Mouse (Mus musculus) brain, embryonic 14.5 days (tissue): ENCODE measurements around the gene Uqcr11. TPM values are rescaled to one million over a fixed set of nuclear protein-coding genes. Genes with fewer than 3 reads are reported as not detected.

Source experiments
- DNase-seq: peaks from one replicate; pipeline ENCODE4 v3.0.0-alpha.2; 2011; ENCODE audit warnings: low read depth
- CTCF ChIP-seq: fragments of 200-500 bp; IDR thresholded peaks from 2 replicates; pipeline ENCODE4 v1.5.1; 2012; ENCODE audit warnings: inconsistent platforms, mild to moderate bottlenecking, moderate library complexity, borderline replicate concordance; ENCODE audit not compliant: insufficient read depth, insufficient read length; ENCODE audit errors: extremely low read depth
- POLR2A ChIP-seq: fragments of 200-500 bp; IDR thresholded peaks from 2 replicates; pipeline ENCODE4 v1.6.1; 2012; ENCODE audit warnings: mild to moderate bottlenecking, inconsistent platforms, borderline replicate concordance; ENCODE audit not compliant: poor library complexity, insufficient read depth, insufficient read length, severe bottlenecking; ENCODE audit errors: extremely low read depth
- polyA plus RNA-seq: library from polyadenylated mRNA; depleted of rRNA; stranded (reverse); fragments of >200 nt; gene quantifications from 2 replicates; pipeline ENCODE4 v1.2.3, GENCODE M21; 2012

Uqcr11 gene
- polyA plus RNA-seq, 1 experiment = 597 TPM

DNA sequence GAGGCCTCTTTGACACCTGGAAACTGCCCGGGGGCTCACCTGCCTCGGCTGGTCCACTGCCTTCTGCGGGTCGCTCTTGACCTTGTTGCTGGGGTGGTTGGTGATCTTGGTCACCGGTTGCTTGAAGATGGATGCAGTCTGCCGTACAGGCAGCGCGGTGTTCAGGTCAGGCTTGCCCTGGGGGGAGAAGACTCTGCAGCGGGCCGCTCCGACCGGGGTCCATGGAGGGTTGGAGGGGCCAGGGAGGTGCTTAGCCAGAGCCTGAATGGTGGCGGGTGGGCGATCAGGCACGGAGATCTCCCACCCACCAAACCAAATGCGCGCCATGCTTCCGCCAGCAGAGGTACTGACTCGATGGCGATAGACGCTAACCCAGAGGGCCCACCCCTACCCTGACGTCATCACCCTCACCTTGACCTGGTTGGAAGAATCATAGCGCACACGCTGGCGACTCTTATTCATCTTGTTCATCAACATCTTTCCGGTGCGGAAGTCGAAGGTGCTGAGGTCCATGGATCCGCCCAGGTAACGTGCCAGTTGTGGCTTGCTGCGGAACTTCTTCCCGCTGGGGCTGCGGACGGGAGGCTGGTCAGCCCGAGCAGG, 11.5 kb downstream of the Uqcr11 start:
- TF ChIP-seq POLR2A (no peak), CTCF (no peak)
- DNase-seq = no peak

DNA sequence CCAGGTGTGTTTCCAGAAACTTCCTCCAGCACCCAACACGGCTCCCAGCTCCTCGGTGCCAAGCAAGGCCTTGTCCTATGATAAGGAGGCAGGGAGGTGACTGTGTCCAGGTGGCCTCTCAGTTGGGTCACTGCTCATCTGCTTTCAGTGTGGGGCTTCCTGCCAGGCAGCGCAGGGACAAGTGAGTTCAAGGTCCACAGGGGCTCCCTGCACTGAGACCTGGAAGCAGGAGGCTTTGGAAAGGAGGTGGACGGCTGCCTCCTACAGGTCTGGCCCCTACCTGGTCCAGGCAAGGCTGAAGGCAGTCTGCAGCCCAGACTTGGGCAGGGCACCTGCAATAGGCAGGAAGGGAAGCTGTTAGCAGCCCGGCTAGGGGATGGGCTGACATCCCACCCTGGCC, 13.9 kb downstream of the Uqcr11 start:
- TF ChIP-seq POLR2A (no peak), CTCF (no peak)
- DNase-seq = no peak

GRCm38 (mm10) chr10:80390697-80391096, 15.9 kb downstream of the Uqcr11 start:
- no peak for TF ChIP-seq CTCF
- no peak for TF ChIP-seq POLR2A
- DNase-seq = no peak

DNA sequence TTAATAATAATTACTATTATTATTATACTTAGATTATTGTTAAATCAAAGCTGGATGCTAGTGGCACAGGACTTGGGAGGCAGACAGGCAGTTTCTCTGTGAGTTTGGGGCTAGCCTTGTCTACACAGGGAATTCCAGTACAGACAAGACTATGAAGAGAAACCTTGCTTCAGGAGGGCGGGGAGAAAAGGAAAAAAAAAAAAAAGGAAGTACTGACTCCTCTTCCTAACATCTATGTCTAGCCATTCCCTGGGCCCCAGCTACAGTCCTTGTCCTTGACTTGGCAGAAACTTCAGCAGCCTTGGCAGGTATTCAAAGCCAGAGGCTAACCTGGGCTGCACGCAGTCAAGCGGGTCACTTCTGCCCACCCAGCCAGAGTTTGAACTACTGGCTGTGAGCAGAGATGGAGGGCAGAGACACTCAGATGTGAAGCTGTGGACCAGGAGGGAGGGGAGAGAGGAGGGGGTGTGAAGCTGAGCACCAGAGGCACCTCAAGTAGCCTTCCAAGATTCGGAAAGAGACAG, 17.4 kb downstream of the Uqcr11 start:
- DNase-seq = no peak
- TF ChIP-seq POLR2A = no peak
- TF ChIP-seq CTCF = no peak

DNA sequence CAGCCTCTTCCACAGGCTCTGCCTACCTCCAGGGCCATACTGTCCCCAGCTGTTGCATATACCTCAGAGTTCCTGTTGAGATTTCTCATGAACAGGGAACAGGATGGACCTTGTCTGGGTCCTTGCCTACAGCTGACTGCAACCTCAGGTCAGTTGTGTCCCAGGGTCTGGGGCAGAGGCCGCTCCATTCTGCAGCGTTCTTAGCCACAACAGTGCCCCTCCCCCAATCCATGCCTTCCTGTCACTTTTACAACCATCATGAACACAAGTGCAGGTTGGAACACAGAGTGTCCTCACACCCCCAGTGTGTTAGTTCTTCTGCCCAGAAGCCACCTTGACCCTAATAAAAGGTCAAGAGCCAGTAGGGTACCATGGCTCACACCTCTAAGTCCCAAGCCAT, 17.9 kb downstream of the Uqcr11 start:
- no peak for DNase-seq
- no peak for TF ChIP-seq CTCF
- no peak for TF ChIP-seq POLR2A

- peak; percentile 95 for DNase-seq
- TF ChIP-seq CTCF (no peak), POLR2A (peak; percentile 46; the same call in 1 of the 2 replicates)
These were observed 19.1 kb downstream of the Uqcr11 start, which contains the start of gene Mex3d for GRCm38 (mm10) chr10:80387522-80387959. Gene Mex3d (minus strand): TSS chr10:80387659.

DNA sequence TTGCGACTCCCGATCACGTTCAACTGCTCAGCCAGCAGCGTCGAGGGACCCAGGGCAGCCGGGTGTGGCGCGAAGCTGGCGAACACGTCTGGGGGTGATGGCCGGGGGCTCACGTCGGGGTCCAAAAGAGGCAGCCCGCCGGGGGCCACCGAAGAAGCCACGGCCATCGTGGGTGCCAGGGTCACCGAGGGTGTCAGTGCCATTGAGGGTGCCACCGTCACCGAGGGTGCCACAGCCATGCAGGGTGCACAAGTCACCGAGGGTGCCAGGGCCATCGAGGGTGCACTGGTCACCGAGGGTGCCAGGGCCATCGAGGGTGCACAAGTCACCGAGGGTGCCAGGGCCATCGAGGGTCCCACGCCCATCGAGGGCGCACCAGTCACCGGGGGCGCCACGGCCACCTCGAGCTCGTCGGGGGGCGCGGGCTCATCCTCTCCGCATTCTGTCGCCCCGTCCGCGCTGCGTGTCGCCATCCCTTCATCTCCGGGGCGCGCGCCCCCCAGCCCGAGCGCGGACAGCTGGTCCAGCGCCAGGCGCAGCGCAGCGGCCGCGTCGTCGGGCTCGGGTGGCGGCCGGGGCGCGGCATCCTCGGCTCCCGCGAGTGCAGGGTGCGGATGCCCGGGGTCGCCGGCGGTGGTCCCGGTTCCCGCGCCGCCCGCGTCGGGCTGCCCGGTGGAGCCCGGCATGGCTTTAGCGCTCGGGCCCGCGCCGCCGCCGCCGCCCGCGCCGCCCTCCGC, 19.7 kb downstream of the Uqcr11 start:
- DNase-seq = peak; percentile 20

GRCm38 (mm10) chr10:80385811-80386734, 20.6 kb downstream of the Uqcr11 start:
- DNase-seq = peak; percentile 95
- TF ChIP-seq CTCF (no peak), POLR2A (0 out of 2 replicates have a peak, but pooled peaks have one; percentile 21)

More for the DNA sequence above, 19.7 kb downstream of the Uqcr11 start:
- TF ChIP-seq CTCF (no peak), POLR2A (no peak)

DNA sequence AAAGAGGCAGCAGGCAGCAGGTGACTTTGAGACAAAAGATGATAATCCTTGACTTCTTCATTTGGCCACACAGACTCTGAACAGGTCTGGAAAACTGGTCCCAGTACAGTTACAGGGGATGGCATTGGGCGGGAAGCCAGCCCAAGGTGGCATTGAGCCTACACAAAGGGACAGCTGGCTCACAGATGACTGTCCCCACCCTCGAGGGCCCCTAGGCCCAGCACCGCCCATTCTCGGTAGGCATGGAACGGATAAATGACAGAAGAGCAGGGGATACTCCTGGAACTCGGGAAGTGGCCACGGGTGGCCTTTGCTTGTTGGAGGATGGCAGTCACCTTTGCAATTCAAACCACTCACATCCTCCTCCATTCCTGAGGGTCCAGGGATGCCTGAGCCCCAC, 21.3 kb downstream of the Uqcr11 start:
- peak; percentile 64 for DNase-seq
- TF ChIP-seq POLR2A (no peak), CTCF (no peak)

DNA sequence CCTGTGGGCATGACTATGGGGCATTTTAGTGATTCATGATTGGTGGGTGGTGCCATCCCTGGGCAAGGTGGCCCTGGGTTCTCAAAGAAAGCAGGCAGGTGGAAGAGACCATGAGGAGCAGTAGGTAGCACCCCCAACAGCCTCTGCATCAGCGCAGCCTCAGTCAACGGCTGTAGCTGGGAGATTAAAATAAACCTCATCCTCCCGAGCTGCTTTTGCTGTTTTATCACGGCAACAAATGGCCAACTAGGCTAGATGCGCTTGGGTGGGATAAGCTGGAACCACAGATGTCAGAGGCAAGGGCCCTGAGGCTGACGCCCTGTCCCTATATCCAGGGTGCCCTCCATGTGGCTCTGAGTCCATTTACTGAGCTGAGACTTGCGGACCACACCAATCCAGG, 21.9 kb downstream of the Uqcr11 start:
- TF ChIP-seq CTCF (no peak), POLR2A (no peak)
- DNase-seq = no peak

GRCm38 (mm10) chr10:80384115-80384639, 22.5 kb downstream of the Uqcr11 start:
- peak; percentile 24 for DNase-seq
- TF ChIP-seq POLR2A (no peak), CTCF (no peak)

- TF ChIP-seq POLR2A (no peak), CTCF (no peak; the same call in 1 of the 2 replicates)
These were observed 23.2 kb downstream of the Uqcr11 start for GRCm38 (mm10) chr10:80383431-80383830.

DNA sequence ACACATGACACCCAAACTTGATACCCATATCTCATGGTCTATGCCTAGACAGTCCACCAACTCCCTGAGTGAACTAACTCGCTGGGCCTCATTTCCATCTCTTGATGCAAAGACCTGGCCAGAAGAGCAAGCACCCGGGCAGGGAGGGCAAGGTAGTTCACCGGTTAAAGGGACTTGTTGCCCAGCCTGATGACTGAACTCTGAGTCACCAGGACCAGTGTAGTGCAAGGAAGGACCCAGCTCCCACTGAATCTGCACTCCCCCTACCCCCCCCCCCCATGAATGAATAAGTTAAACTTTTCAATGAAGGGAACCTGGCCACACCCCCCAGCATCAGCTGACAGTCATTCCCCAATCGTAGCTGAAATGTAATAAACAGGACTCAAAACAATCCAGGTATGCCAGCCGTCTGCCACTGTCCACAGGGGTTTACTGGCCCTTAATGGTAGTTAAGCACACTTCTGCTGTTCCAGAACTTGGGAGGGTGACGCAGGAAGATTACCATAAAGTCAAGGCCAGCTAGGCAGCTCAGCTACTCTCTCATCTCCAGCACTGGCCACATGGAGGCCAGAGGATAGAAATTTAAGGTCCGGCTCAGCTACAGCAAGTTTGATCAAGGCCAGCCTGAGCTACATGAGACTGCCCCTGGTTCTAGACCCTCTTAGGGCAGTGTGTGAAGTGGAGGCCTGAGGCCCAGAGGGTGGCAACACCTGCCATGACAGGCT, 23.8 kb downstream of the Uqcr11 start:
- no peak for DNase-seq

More at GRCm38 (mm10) chr10:80383431-80383830, 23.2 kb downstream of the Uqcr11 start:
- no peak for DNase-seq

More for the DNA sequence above, 23.8 kb downstream of the Uqcr11 start:
- TF ChIP-seq POLR2A = no peak
- no peak for TF ChIP-seq CTCF
